Mouse (Mus musculus): Measurements from ENCODE around the gene Slc7a7.
"Not testable (repeated sequence)": the region's sequence is repeated elsewhere in the genome, so short reads cannot be mapped to it uniquely, and the experiment has no call there.

Slc7a7 gene

DNA sequence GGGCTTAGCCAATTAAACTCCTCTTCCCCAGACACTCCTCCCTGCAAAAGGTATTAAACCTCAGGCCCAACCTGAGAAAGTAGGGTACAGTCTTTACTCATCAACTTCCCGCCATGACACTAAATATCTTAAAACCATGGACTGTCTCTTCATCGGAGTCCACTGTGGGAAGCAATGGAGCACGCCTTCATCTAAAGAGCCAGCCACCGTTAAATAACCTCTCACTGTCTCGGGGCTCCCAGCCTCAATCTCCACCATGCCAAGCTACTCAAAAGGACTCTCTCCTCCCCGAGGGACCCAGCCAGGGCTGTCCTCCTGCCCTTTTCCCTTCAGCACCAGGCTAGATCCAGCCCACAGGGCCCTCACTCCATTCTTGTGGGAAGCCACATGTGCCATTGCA, 47.0 kb downstream of the Slc7a7 start:
- no peak for DNase-seq

- no peak for DNase-seq
Observed at GRCm38 (mm10) chr14:54369372-54369771, 48.2 kb downstream of the Slc7a7 start.

DNA sequence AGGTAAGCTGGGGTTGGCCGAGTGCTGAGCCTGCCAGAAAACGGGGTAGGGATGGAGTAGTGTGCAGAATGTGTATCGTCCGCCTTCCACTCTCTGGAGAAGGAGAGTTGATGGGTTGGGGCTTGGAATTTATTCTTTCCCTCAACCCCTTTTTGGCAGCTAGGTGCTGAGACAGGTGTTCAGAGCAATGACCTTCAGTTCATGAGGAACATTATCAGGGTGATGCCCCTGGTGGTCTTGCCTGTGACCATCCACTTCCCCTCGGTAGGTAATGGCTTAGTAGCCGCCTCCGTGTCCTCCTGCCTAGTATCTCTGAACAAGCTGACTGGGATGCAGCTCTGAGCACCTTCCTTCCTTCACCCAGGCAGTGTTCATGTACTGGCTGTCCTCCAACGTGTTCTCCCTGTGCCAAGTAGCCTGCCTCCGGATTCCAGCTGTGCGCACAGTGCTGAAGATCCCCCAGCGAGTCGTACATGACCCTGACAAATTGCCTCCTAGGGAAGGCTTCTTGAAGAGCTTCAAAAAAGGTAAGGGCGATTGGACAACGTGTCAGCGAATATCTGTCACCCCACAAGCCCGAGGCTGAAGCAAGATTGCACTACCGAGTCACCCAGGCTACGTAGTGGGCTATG, 50.0 kb downstream of the Slc7a7 start:
- DNase-seq = no peak

DNA sequence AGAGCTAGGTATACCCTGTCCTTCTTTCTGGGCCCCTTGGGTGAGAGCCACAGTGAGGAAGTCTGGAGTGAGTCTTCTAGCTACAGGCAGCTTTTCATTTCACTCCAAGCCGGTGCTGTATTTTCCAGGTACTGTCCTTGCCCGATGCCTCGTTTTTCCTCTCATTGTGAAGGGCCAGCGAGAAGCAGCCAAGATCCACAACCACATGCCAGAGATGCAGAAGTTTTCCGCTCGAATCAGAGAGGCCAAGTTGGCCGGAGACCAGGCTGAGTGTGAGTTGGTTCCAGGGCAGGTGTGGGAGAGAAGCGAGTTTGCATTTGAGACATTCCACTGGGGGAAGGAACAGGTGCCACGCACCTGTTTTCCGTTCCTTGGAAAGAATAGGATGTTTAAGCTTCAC, 51.0 kb downstream of the Slc7a7 start:
- no peak for DNase-seq

- DNase-seq = no peak
Observed at GRCm38 (mm10) chr14:54365026-54365645, 52.4 kb downstream of the Slc7a7 start.

- no peak for DNase-seq
Observed at GRCm38 (mm10) chr14:54363156-54363555, 54.4 kb downstream of the Slc7a7 start.

DNA sequence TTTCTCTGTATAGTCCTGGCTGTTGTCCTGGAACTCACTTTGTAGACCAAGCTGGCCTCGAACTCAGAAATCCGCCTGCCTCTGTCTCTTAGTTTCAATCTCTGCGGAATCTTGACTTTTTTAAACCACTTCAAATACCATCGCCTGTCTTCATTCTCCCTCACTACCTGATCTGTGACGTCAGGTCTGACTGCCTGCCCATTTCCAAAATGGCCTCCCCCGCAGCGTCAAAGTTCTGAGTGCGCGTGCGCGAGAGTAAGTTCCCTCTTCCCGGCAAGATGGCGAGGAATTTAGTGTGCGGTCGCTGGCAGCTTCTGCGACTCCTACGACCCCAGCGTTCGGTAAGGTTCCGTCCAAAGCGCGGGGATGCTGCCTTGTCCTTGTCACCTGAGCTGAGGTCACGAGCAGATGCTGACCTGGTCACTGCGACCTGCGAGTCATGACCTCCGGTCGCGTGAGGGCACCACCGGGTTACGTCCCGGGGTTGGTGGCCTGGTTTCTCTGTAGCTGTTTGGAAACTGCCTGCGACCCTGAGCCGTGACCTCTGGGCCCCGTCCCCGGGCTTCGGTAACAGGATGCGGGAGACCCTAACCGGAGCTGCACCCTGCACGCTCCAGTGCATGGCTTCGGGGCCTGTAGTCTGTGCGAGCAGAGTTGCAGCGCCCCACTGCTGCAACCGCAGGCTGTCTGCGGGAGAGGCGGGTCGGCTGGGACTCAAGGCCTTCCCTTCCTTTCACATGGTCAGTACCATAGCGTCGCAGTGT, 56.8 kb downstream of the Slc7a7 start, which contains the start of gene Oxa1l:
Oxa1l (plus strand) TSS at position 258 of the 764 bp plus-strand sequence.
- peak; percentile 96 for DNase-seq

- no peak for DNase-seq
Observed at GRCm38 (mm10) chr14:54354406-54354805, 63.2 kb downstream of the Slc7a7 start.

GRCm38 (mm10) chr14:54352314-54352713, 65.3 kb downstream of the Slc7a7 start:
- no peak for DNase-seq

GRCm38 (mm10) chr14:54350773-54351541, 66.6 kb downstream of the Slc7a7 start:
- peak; percentile 6 for DNase-seq

DNA sequence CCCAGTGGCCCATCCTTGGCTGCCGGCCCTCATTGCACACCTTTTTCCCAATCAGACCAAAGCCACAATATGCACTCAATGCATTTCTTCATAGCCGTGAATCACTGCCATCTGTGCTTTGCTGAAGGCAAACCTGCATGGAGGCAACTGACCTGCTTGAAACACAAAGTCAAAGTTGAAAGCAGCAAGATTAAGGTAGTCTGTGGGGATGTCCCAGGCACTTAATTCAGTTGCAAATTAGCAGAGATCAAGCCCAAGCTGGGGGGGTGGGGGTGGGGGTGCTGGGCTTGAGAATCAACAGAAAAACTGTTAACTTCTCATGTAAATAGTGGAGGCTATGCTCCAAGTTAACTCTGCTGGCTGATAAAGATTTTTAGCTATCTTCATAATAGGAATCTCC, 75.8 kb downstream of the Slc7a7 start:
- not testable (repeated sequence) for DNase-seq

- DNase-seq = no peak
Observed at GRCm38 (mm10) chr14:54340836-54341235, 76.7 kb downstream of the Slc7a7 start.

GRCm38 (mm10) chr14:54333452-54334189, 84.0 kb downstream of the Slc7a7 start:
- DNase-seq = no peak

DNA sequence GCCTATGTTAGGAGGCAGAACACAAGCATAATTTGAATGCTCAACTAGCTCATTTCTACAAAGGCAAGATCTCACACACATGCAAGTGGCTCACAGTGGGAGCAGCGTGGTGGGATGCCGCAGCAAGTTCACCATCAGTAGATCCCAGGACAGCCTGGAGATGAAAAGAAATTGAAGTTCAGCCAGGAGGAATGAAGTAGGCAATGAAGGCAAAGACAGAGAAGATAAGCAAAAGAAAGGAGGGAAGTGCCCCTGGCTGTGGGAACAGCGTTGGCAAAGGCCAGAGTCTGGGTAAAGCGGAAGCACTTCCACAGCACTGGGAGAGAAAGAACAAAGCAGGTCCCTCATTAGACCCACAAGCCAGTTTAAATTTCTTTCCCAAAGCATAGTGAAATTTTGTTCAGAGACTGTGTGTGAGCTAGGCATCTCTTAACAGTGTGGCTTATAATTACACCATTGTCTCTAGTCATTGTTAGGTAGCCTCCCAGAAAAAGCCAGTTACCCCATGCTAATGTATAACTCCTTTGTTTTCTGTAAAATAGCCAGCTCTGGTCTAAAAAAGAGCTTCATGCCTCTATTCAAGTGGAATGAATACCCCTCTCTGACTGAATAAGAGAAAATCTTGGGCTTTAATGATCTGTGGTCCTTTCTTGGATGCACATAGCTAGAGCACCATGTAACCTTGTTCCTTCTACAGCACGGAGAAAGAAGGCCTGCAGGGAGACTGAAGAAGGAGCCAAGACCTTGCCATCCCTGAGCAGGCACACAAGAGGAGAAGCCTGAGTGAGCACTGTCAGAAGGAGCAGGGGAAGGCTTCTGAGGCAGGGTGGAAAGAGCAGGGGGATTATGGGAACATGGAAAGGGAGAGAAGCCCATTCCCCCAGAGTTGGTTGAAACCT, 85.2 kb downstream of the Slc7a7 start:
- DNase-seq = no peak

- DNase-seq = no peak
Observed at GRCm38 (mm10) chr14:54331178-54331577, 86.4 kb downstream of the Slc7a7 start.

DNA sequence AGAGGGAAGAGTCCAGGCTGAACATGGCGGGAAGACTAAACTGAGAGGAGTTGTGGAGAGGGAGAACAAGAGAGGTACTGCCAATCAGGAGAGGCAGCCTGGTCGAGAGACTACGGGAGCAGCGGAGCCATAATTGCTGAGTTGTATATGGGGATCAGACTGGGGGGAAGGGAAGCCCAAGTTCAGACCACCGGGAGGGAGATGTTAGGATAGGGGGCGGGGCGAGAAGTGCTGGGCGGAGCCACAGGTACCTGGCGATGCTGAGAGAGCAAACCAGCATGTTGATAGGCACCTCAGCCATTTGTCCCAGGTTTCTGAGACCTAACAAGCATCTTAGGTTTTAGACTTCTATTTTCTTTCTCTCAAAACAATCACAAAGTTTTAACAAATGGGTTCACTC, 88.4 kb downstream of the Slc7a7 start:
- DNase-seq = no peak

- peak; percentile 16 for DNase-seq
Observed at GRCm38 (mm10) chr14:54328548-54328947, 89.0 kb downstream of the Slc7a7 start.

GRCm38 (mm10) chr14:54324486-54324885, 93.1 kb downstream of the Slc7a7 start:
- DNase-seq = no peak

DNA sequence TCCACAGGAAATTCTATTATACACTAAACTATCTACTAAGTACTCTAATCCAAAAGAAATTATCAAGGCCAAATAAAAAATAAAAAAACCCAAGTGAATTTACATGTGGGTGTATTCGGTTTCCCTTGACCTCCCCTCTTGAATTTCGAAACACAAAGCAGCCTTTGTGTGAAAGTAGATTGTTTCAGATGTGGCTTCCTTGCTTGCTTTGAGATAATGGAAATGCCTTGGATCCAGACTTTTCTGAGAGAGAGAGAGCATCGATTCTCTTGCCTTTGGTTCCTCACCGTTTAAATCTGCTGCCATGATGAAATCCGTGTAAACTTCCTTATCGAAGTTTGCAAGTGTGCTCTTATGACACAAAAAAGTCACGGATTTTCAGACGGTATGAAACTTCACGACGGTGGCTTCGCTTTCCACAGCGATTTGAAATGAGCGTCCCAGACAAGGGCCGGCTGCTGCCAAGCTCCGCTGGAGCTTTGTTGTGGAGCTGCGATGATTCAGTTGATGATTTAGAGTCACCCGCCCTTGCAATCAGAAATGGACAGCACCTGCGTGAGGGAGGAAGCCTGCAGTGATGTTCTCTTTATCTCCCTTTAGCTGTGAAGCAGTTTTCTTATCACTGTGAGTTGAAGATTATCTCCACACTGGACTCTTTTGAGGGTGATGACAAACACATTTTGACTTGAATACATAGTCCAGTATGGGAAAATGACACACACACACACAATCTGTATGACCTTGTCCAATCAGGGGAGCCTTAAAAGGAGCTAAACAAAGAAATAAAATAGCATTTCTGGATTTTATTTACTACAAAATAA, 95.8 kb downstream of the Slc7a7 start:
- no peak for DNase-seq

Data from lung, postnatal 36 days (tissue).